Mouse (Mus musculus): ENCODE data around the gene Gsdma2. TPM values are rescaled to one million over a fixed set of nuclear protein-coding genes. Genes with fewer than 3 reads are reported as not detected.
A peak's percentile ranks its signal among the peaks of the same experiment; 100 is the strongest.
"Not testable (repeated sequence)": the region's sequence is repeated elsewhere in the genome, so short reads cannot be mapped to it uniquely, and the experiment has no call there.

Gene Gsdma2
- total RNA-seq, 2 experiments from 2014 or later, result not detected

GRCm38 (mm10) chr11:98668984-98669383, 22.4 kb downstream of the Gsdma2 start:
- DNase-seq, result no peak

- no peak for DNase-seq
Observed at GRCm38 (mm10) chr11:98671284-98671815, 24.8 kb downstream of the Gsdma2 start.

- no peak for DNase-seq
Observed at GRCm38 (mm10) chr11:98671857-98672256, 25.3 kb downstream of the Gsdma2 start.

- no peak for DNase-seq
Observed at GRCm38 (mm10) chr11:98672482-98672881, 25.9 kb downstream of the Gsdma2 start.

GRCm38 (mm10) chr11:98673136-98673535, 26.6 kb downstream of the Gsdma2 start:
- not testable (repeated sequence) for DNase-seq

GRCm38 (mm10) chr11:98675829-98676363, 29.3 kb downstream of the Gsdma2 start:
- DNase-seq, result no peak

- DNase-seq, result no peak
Observed at GRCm38 (mm10) chr11:98680023-98680422, 33.5 kb downstream of the Gsdma2 start.

- DNase-seq, result not testable (repeated sequence)
Observed at GRCm38 (mm10) chr11:98680595-98680994, 34.0 kb downstream of the Gsdma2 start.

- DNase-seq, result no peak
Observed at GRCm38 (mm10) chr11:98681186-98681585, 34.6 kb downstream of the Gsdma2 start.

GRCm38 (mm10) chr11:98681786-98682745, 35.5 kb downstream of the Gsdma2 start, which contains the start of gene Psmd3:
TSS of gene Psmd3 (plus strand) at chr11:98682554.
- DNase-seq, result peak; percentile 98 to 99

- no peak for DNase-seq
Observed at GRCm38 (mm10) chr11:98682811-98683210, 36.3 kb downstream of the Gsdma2 start.

GRCm38 (mm10) chr11:98685642-98686041, 39.1 kb downstream of the Gsdma2 start:
- no peak for DNase-seq

GRCm38 (mm10) chr11:98686976-98687375, 40.4 kb downstream of the Gsdma2 start:
- DNase-seq, result no peak

GRCm38 (mm10) chr11:98688009-98688408, 41.5 kb downstream of the Gsdma2 start:
- DNase-seq, result no peak

- no peak for DNase-seq
Observed at GRCm38 (mm10) chr11:98693201-98693600, 46.6 kb downstream of the Gsdma2 start.

- DNase-seq, result no peak
Observed at GRCm38 (mm10) chr11:98693746-98694145, 47.2 kb downstream of the Gsdma2 start.

GRCm38 (mm10) chr11:98694301-98694700, 47.7 kb downstream of the Gsdma2 start:
- DNase-seq, result no peak

- DNase-seq, result no peak
Observed at GRCm38 (mm10) chr11:98695408-98695807, 48.8 kb downstream of the Gsdma2 start.

GRCm38 (mm10) chr11:98696454-98697216, 50.1 kb downstream of the Gsdma2 start:
- DNase-seq, result no peak

- no peak for DNase-seq
Observed at GRCm38 (mm10) chr11:98697225-98697624, 50.7 kb downstream of the Gsdma2 start.

GRCm38 (mm10) chr11:98698849-98699640, 52.5 kb downstream of the Gsdma2 start:
- no peak for DNase-seq

GRCm38 (mm10) chr11:98699911-98700310, 53.4 kb downstream of the Gsdma2 start:
- peak; percentile 64 to 74 for DNase-seq

Measured in layer of hippocampus, postnatal 36 days (tissue).